Mouse (Mus musculus) spleen, adult 2 months (tissue): ENCODE measurements around the gene Ankzf1.

Source experiments
- CTCF ChIP-seq: fragments of 200-500 bp; IDR thresholded peaks from 2 replicates; pipeline ENCODE4 v1.5.1; 2011; ENCODE audit warnings: mild to moderate bottlenecking, inconsistent platforms; ENCODE audit not compliant: insufficient read depth, insufficient read length, insufficient replicate concordance; ENCODE audit errors: extremely low read depth
- POLR2A ChIP-seq: fragments of 200-500 bp; IDR thresholded peaks from 2 replicates; pipeline ENCODE4 v1.6.1; 2011; ENCODE audit warnings: low read depth, low read length, inconsistent platforms

DNA sequence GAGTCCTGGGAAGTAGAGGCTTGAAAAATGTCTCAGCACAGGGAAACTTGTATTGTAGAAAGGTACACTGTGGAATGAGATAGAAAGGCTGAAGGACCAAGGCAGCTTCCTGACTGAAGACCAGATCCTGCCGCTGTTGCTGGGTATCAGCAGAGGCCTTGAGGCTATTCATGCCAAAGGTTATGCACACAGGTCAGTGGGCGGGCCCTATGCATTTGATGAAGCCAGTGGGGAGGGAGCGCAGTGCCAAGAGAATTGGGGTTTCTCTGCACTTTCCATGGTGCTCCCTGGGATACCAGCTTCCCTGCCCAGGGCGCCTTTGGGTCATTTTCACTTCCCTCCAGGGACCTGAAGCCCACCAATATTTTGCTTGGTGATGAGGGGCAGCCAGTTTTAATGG, 20.6 kb downstream of the Ankzf1 start:
- no peak for TF ChIP-seq CTCF
- no peak for TF ChIP-seq POLR2A
